Mouse (Mus musculus): Measurements from ENCODE around the gene Sorcs2. TPM values are rescaled to one million over a fixed set of nuclear protein-coding genes. Genes with fewer than 3 reads are reported as not detected.
"Not testable (repeated sequence)": the region's sequence is repeated elsewhere in the genome, so short reads cannot be mapped to it uniquely, and the experiment has no call there.

Sorcs2 gene
- total RNA-seq, 2 experiments from 2014 or later, result 10.5 to 11.4 TPM

GRCm38 (mm10) chr5:36254642-36255516 lies 143.1 kb downstream of the Sorcs2 start:
- intact Hi-C loops (cut with DNase I), result no loop called here
- DNase-seq, result no peak

GRCm38 (mm10) chr5:36252746-36253504 lies 145.0 kb downstream of the Sorcs2 start:
- peak in 1 of 2 experiments; percentile 9 for DNase-seq
- intact Hi-C loops (cut with DNase I), result no loop called here

- intact Hi-C loops (cut with DNase I), result loop anchor here (2.0 kb wide), 1 partner anchor 13 kb away; no protein-coding TSS in a partner anchor
- DNase-seq, result no peak
Measured at GRCm38 (mm10) chr5:36248022-36248421, 149.9 kb downstream of the Sorcs2 start.

- DNase-seq; intact Hi-C loops (cut with DNase I): not testable (repeated sequence)
Measured at GRCm38 (mm10) chr5:36237526-36237925, 160.4 kb downstream of the Sorcs2 start.

GRCm38 (mm10) chr5:36230301-36230780 lies 167.6 kb downstream of the Sorcs2 start:
- no peak for DNase-seq
- intact Hi-C loops (cut with DNase I), result no loop called here

- no peak for DNase-seq
- intact Hi-C loops (cut with DNase I), result no loop called here
Measured at GRCm38 (mm10) chr5:36228405-36229370, 169.3 kb downstream of the Sorcs2 start.

- DNase-seq, result no peak
- intact Hi-C loops (cut with DNase I), result no loop called here
Measured at GRCm38 (mm10) chr5:36226296-36226695, 171.6 kb downstream of the Sorcs2 start.

GRCm38 (mm10) chr5:36225855-36226254 lies 172.1 kb downstream of the Sorcs2 start:
- intact Hi-C loops (cut with DNase I), result no loop called here
- no peak for DNase-seq

- intact Hi-C loops (cut with DNase I), result loop anchor here (1.0 to 5.0 kb wide), 4 partner anchors 81 to 241 kb away; partner anchors contain the start of gene Sorcs2
- DNase-seq, result peak; percentile 21 to 42
Measured at GRCm38 (mm10) chr5:36223787-36224186, 174.2 kb downstream of the Sorcs2 start.

GRCm38 (mm10) chr5:36220626-36221025 lies 177.3 kb downstream of the Sorcs2 start:
- intact Hi-C loops (cut with DNase I), result loop anchor here (5.0 kb wide), 2 partner anchors 177 to 238 kb away; partner anchors contain the start of gene Sorcs2
- no peak for DNase-seq

GRCm38 (mm10) chr5:36220105-36220504 lies 177.8 kb downstream of the Sorcs2 start:
- no peak for DNase-seq
- intact Hi-C loops (cut with DNase I), result loop anchor here (5.0 kb wide), 2 partner anchors 177 to 238 kb away; partner anchors contain the start of gene Sorcs2

GRCm38 (mm10) chr5:36213310-36213709 lies 184.6 kb downstream of the Sorcs2 start:
- intact Hi-C loops (cut with DNase I), result no loop called here
- no peak for DNase-seq

- intact Hi-C loops (cut with DNase I), result no loop called here
- no peak for DNase-seq
Measured at GRCm38 (mm10) chr5:36208803-36209202, 189.1 kb downstream of the Sorcs2 start.

- intact Hi-C loops (cut with DNase I), result no loop called here
Measured at GRCm38 (mm10) chr5:36205397-36205796, 192.5 kb downstream of the Sorcs2 start.

GRCm38 (mm10) chr5:36203916-36204315 lies 194.0 kb downstream of the Sorcs2 start, which contains the start of gene Psapl1:
TSS of gene Psapl1 (plus strand) at chr5:36204021.
- intact Hi-C loops (cut with DNase I), result no loop called here
- peak in 1 of 2 experiments; percentile 14 for DNase-seq

More at GRCm38 (mm10) chr5:36205397-36205796, 192.5 kb downstream of the Sorcs2 start:
- no peak for DNase-seq

- intact Hi-C loops (cut with DNase I), result no loop called here
- no peak for DNase-seq
Measured at GRCm38 (mm10) chr5:36203421-36203820, 194.5 kb downstream of the Sorcs2 start.

- DNase-seq, result no peak
- intact Hi-C loops (cut with DNase I), result no loop called here
Measured at GRCm38 (mm10) chr5:36202781-36203180, 195.2 kb downstream of the Sorcs2 start.

- no peak for DNase-seq
Measured at GRCm38 (mm10) chr5:36199519-36199918, 198.4 kb downstream of the Sorcs2 start.

GRCm38 (mm10) chr5:36195436-36195835 lies 202.5 kb downstream of the Sorcs2 start:
- intact Hi-C loops (cut with DNase I), result no loop called here
- no peak for DNase-seq

More at GRCm38 (mm10) chr5:36199519-36199918, 198.4 kb downstream of the Sorcs2 start:
- intact Hi-C loops (cut with DNase I), result no loop called here

- no peak for DNase-seq
- intact Hi-C loops (cut with DNase I), result no loop called here
Measured at GRCm38 (mm10) chr5:36194631-36195030, 203.3 kb downstream of the Sorcs2 start.
